Mouse (Mus musculus) thymus, postnatal 0 days (tissue): ENCODE data around the gene Fads2. TPM values are rescaled to one million over a fixed set of nuclear protein-coding genes. Genes with fewer than 3 reads are reported as not detected.

ENCODE experiments used
- DNase-seq: peaks from one replicate; pipeline ENCODE4 v3.0.0-alpha.2; 2015; ENCODE audit warnings: low spot score
- polyA plus RNA-seq: library from polyadenylated mRNA; unstranded; fragments of >200 nt; fragmentation: Nextera tagmentation; extraction: Ambion mirVana; gene quantifications from 2 replicates; pipeline ENCODE4 v1.2.1, GENCODE M21; 2015

Fads2 gene
- polyA plus RNA-seq, 1 experiment from 2014 or later = 27.7 TPM

- DNase-seq = no peak
Measured at GRCm38 (mm10) chr19:10016151-10016550, 85.4 kb downstream of the Fads2 start.

DNA sequence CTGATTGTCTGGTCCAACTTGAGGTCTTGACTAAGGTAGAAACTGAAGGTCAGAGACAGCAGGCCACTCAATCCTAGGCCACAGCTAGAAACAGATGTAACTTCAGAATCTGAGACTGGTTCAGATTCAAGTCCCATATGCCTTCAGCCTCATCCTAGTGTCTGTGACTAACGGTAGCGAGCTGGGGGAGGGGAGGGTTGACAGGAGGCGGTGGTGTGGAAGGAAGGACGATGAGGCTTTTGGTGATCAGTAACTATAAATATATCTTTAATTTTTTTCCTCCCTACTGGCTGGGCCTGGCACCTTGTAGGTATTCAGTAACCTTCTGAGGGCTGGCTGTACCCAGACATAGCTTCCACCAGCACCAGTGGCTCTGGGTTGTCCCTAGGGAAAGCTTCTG, 86.1 kb downstream of the Fads2 start:
- no peak for DNase-seq

DNA sequence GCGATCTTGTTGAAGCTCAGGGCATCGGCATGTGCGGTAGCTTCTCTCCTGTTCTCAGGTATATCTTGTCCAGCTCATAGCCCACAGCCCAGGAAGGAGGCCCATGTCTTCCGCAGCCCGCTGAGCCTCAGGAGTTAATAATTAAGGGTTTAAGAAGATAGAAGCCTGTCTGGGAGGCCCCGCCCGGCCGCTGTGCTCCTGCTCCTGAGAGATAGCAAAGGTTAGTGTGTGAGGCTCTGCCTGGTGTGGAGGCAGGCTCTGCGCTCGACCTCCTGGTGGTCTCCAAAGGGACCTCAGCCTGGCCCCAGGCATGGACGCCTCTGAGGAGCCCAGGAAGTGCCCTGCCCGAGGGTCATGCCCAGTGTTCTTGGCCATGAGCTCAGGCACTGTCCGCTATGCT, 86.7 kb downstream of the Fads2 start:
- no peak for DNase-seq

- no peak for DNase-seq
Measured at GRCm38 (mm10) chr19:10013913-10014312, 87.6 kb downstream of the Fads2 start.

GRCm38 (mm10) chr19:10013348-10013747, 88.2 kb downstream of the Fads2 start:
- no peak for DNase-seq

GRCm38 (mm10) chr19:10012827-10013278, 88.7 kb downstream of the Fads2 start:
- DNase-seq = no peak

Other genes with a start within 250 kb of the Fads2 start
- gene Incenp, start 202.2 kb downstream of the Fads2 start, polyA plus RNA-seq = 102 and 134 TPM in 2 replicates
- 2,555 and 2,649 TPM in 2 replicates for gene Fth1, start 121.1 kb downstream of the Fads2 start, polyA plus RNA-seq
- 0.39 and 0.54 TPM in 2 replicates for gene Best1, start 100.1 kb downstream of the Fads2 start, polyA plus RNA-seq
- gene Rab3il1, start 100.1 kb downstream of the Fads2 start, polyA plus RNA-seq = 12.6 and 13.3 TPM in 2 replicates
- gene Fads3, start 60.2 kb downstream of the Fads2 start, polyA plus RNA-seq = 1.2 and 1.6 TPM in 2 replicates
- gene Fads1, start 81.1 kb upstream of the Fads2 start, polyA plus RNA-seq = 29.0 and 29.2 TPM in 2 replicates
- 563 and 614 TPM in 2 replicates for gene Tmem258, start 102.3 kb upstream of the Fads2 start, polyA plus RNA-seq
- 127 and 136 TPM in 2 replicates for gene Fen1, start 102.4 kb upstream of the Fads2 start, polyA plus RNA-seq
- gene Myrf, start 139.0 kb upstream of the Fads2 start, polyA plus RNA-seq = 0.03 and 0.12 TPM in 2 replicates
- gene Dagla, start 203.1 kb upstream of the Fads2 start, polyA plus RNA-seq = 0.17 and 0.18 TPM in 2 replicates